Mouse (Mus musculus) midbrain, embryonic 13.5 days (tissue): ENCODE measurements around the gene Pakap. TPM values are rescaled to one million over a fixed set of nuclear protein-coding genes. Genes with fewer than 3 reads are reported as not detected.

Experiments used
- ATAC-seq: fragments of 200-750 bp; cut with Nextera tagmentation; 2 replicates; pipeline ENCODE4 v1.8.0; 2017; ENCODE audit warnings: mild to moderate bottlenecking, moderate TSS enrichment, moderate library complexity
- H3K27ac ChIP-seq: fragments of 300-500 bp; sonication (generic); 2 replicates; pipeline ENCODE4 v1.5.1; 2015; ENCODE audit warnings: inconsistent platforms, mild to moderate bottlenecking, moderate library complexity
- H3K27me3 ChIP-seq: fragments of 300-500 bp; sonication (generic); 2 replicates; pipeline ENCODE4 v1.6.1; 2015; ENCODE audit warnings: mild to moderate bottlenecking, inconsistent platforms
- H3K36me3 ChIP-seq: fragments of 300-500 bp; sonication (generic); 2 replicates; pipeline ENCODE4 v1.6.1; 2015; ENCODE audit warnings: mild to moderate bottlenecking, inconsistent platforms
- H3K4me1 ChIP-seq: fragments of 300-500 bp; sonication (generic); replicated peaks from 2 replicates; pipeline ENCODE4 v1.6.1; 2015; ENCODE audit warnings: inconsistent platforms
- H3K4me2 ChIP-seq: fragments of 300-500 bp; sonication (generic); replicated peaks from 2 replicates; pipeline ENCODE4 v1.6.1; 2015; ENCODE audit warnings: moderate library complexity, mild to moderate bottlenecking, inconsistent platforms
- H3K4me3 ChIP-seq: fragments of 300-500 bp; sonication (generic); replicated peaks from 2 replicates; pipeline ENCODE4 v1.5.1; 2015; ENCODE audit warnings: mild to moderate bottlenecking, inconsistent platforms
- H3K9ac ChIP-seq: fragments of 300-500 bp; sonication (generic); replicated peaks from 2 replicates; pipeline ENCODE4 v1.6.1; 2015; ENCODE audit warnings: mild to moderate bottlenecking, inconsistent platforms
- H3K9me3 ChIP-seq: fragments of 300-500 bp; sonication (generic); 2 replicates; pipeline ENCODE4 v1.6.1; 2016; ENCODE audit warnings: mild to moderate bottlenecking, inconsistent platforms
- WGBS: fragments of 180-500 bp; shearing (Covaris S2); methylation state at CpG from one replicate; pipeline ENCODE4 v1.1.7; 2015; 5-methylcytosine and 5-hydroxymethylcytosine counted together
- polyA plus RNA-seq: library from polyadenylated mRNA; unstranded; fragments of >200 nt; fragmentation: Nextera tagmentation; extraction: Ambion mirVana; gene quantifications from 2 replicates; pipeline ENCODE4 v1.2.1, GENCODE M21; 2015

The Pakap gene
- polyA plus RNA-seq, 1 experiment from 2014 or later: 7.3 TPM

- Histone ChIP-seq H3K4me3 (no peak overlapping the region), H3K4me2 (no peak overlapping the region), H3K4me1 (no peaks in the 10 kb centered on the region), H3K36me3 (peaks cover 18% of the 10 kb centered on the region), H3K9ac (no peak overlapping the region), H3K9me3 (no peaks in the 10 kb centered on the region), H3K27me3 (no peaks in the 10 kb centered on the region), H3K27ac (no peak overlapping the region)
- WGBS: 91% methylated on average over 6 of the region's 6 CpGs
- ATAC-seq: no peak
Measured at GRCm38 (mm10) chr4:57860204-57860611, 292.2 kb downstream of the Pakap start.

- H3K4me1 ChIP-seq: no peaks in the 10 kb centered on the region
- no peak overlapping the region for H3K27ac ChIP-seq
- no peak overlapping the region for H3K4me3 ChIP-seq
- ATAC-seq: no peak
- H3K4me2 ChIP-seq: no peak overlapping the region
- no peaks in the 10 kb centered on the region for H3K9me3 ChIP-seq
- no peaks in the 10 kb centered on the region for H3K27me3 ChIP-seq
- no peak overlapping the region for H3K9ac ChIP-seq
- WGBS: 80% methylated on average over 6 of the region's 6 CpGs
- H3K36me3 ChIP-seq: peaks cover 10% of the 10 kb centered on the region
Measured at GRCm38 (mm10) chr4:57861166-57861565, 293.2 kb downstream of the Pakap start.

GRCm38 (mm10) chr4:57861856-57862255 is 293.9 kb downstream of the Pakap start:
- H3K9me3 ChIP-seq: no peaks in the 10 kb centered on the region
- H3K27ac ChIP-seq: no peak overlapping the region
- peaks cover 3% of the 10 kb centered on the region for H3K36me3 ChIP-seq
- 95% methylated on average over 8 of the region's 8 CpGs for WGBS
- no peak overlapping the region for H3K9ac ChIP-seq
- no peak overlapping the region for H3K4me3 ChIP-seq
- no peak overlapping the region for H3K4me2 ChIP-seq
- H3K27me3 ChIP-seq: no peaks in the 10 kb centered on the region
- ATAC-seq: no peak
- no peaks in the 10 kb centered on the region for H3K4me1 ChIP-seq

GRCm38 (mm10) chr4:57862269-57862986 is 294.4 kb downstream of the Pakap start:
- H3K27me3 ChIP-seq: no peaks in the 10 kb centered on the region
- H3K27ac ChIP-seq: no peak overlapping the region
- H3K4me1 ChIP-seq: peaks cover 5% of the 10 kb centered on the region; the same call in 1 of the 2 replicates
- WGBS: 87% methylated on average over 9 of the region's 9 CpGs
- H3K4me2 ChIP-seq: no peak overlapping the region
- H3K36me3 ChIP-seq: no peaks in the 10 kb centered on the region
- no peak for ATAC-seq
- no peaks in the 10 kb centered on the region for H3K9me3 ChIP-seq
- H3K9ac ChIP-seq: no peak overlapping the region
- no peak overlapping the region for H3K4me3 ChIP-seq

- H3K4me3 ChIP-seq: no peak overlapping the region
- no peak overlapping the region for H3K27ac ChIP-seq
- ATAC-seq: no peak
- H3K36me3 ChIP-seq: no peaks in the 10 kb centered on the region
- H3K27me3 ChIP-seq: no peaks in the 10 kb centered on the region
- WGBS: 17% methylated on average over 2 of the region's 2 CpGs
- peaks cover 8% of the 10 kb centered on the region; the same call in 1 of the 2 replicates for H3K4me1 ChIP-seq
- no peaks in the 10 kb centered on the region for H3K9me3 ChIP-seq
- no peak overlapping the region for H3K4me2 ChIP-seq
- no peak overlapping the region for H3K9ac ChIP-seq
Measured at GRCm38 (mm10) chr4:57866088-57866487, 298.1 kb downstream of the Pakap start.

GRCm38 (mm10) chr4:57866990-57867389 is 299.0 kb downstream of the Pakap start:
- no peak overlapping the region for H3K4me3 ChIP-seq
- no peak for ATAC-seq

GRCm38 (mm10) chr4:57867454-57867853 is 299.5 kb downstream of the Pakap start:
- peaks cover 8% of the 10 kb centered on the region; the same call in 1 of the 2 replicates for H3K4me1 ChIP-seq
- no peak overlapping the region for H3K4me2 ChIP-seq
- H3K4me3 ChIP-seq: no peak overlapping the region
- no peak for ATAC-seq
- H3K36me3 ChIP-seq: no peaks in the 10 kb centered on the region
- no peak overlapping the region for H3K27ac ChIP-seq
- H3K9me3 ChIP-seq: no peaks in the 10 kb centered on the region
- WGBS: 35% methylated on average over 10 of the region's 10 CpGs
- H3K27me3 ChIP-seq: no peaks in the 10 kb centered on the region
- H3K9ac ChIP-seq: no peak overlapping the region

More at GRCm38 (mm10) chr4:57866990-57867389, 299.0 kb downstream of the Pakap start:
- WGBS: 72% methylated on average over 9 of the region's 9 CpGs
- Histone ChIP-seq H3K9ac (no peak overlapping the region), H3K9me3 (no peaks in the 10 kb centered on the region), H3K27ac (no peak overlapping the region), H3K4me1 (peaks cover 8% of the 10 kb centered on the region; the same call in 1 of the 2 replicates), H3K4me2 (no peak overlapping the region), H3K27me3 (no peaks in the 10 kb centered on the region), H3K36me3 (no peaks in the 10 kb centered on the region)

- 88% methylated on average over 5 of the region's 5 CpGs for WGBS
- Histone ChIP-seq H3K4me3 (no peak overlapping the region), H3K27ac (no peak overlapping the region), H3K9ac (no peak overlapping the region), H3K27me3 (no peaks in the 10 kb centered on the region), H3K9me3 (no peaks in the 10 kb centered on the region), H3K4me1 (0 out of 2 replicates have a peak, but pooled peaks cover 2% of the 10 kb centered on the region), H3K36me3 (no peaks in the 10 kb centered on the region), H3K4me2 (no peak overlapping the region)
- ATAC-seq: no peak
Measured at GRCm38 (mm10) chr4:57879137-57879536, 311.2 kb downstream of the Pakap start.

GRCm38 (mm10) chr4:57879804-57880357 is 311.9 kb downstream of the Pakap start:
- Histone ChIP-seq H3K9ac (no peak overlapping the region), H3K9me3 (no peaks in the 10 kb centered on the region), H3K27ac (no peak overlapping the region), H3K27me3 (no peaks in the 10 kb centered on the region), H3K36me3 (no peaks in the 10 kb centered on the region), H3K4me3 (no peak overlapping the region), H3K4me1 (0 out of 2 replicates have a peak, but pooled peaks cover 3% of the 10 kb centered on the region), H3K4me2 (no peak overlapping the region)
- WGBS: 16% methylated on average over 6 of the region's 6 CpGs
- peak; percentile 50 for ATAC-seq

GRCm38 (mm10) chr4:57883520-57884421 is 315.8 kb downstream of the Pakap start:
- no peak for ATAC-seq
- no peak overlapping the region for H3K27ac ChIP-seq
- no peak overlapping the region for H3K4me3 ChIP-seq
- WGBS: 78% methylated on average over 7 of the region's 7 CpGs
- H3K4me1 ChIP-seq: peaks cover 16% of the 10 kb centered on the region
- no peak overlapping the region for H3K9ac ChIP-seq
- no peaks in the 10 kb centered on the region for H3K27me3 ChIP-seq
- H3K36me3 ChIP-seq: no peaks in the 10 kb centered on the region
- H3K9me3 ChIP-seq: no peaks in the 10 kb centered on the region
- no peak overlapping the region for H3K4me2 ChIP-seq

GRCm38 (mm10) chr4:57884511-57884910 is 316.5 kb downstream of the Pakap start:
- H3K27me3 ChIP-seq: no peaks in the 10 kb centered on the region
- H3K36me3 ChIP-seq: no peaks in the 10 kb centered on the region
- peaks cover 16% of the 10 kb centered on the region for H3K4me1 ChIP-seq
- H3K4me3 ChIP-seq: no peak overlapping the region
- no peaks in the 10 kb centered on the region for H3K9me3 ChIP-seq
- H3K4me2 ChIP-seq: no peak overlapping the region
- no peak overlapping the region for H3K27ac ChIP-seq
- H3K9ac ChIP-seq: no peak overlapping the region
- no peak for ATAC-seq
- 88% methylated on average over 3 of the region's 3 CpGs for WGBS

- no peak overlapping the region for H3K9ac ChIP-seq
- no peak overlapping the region for H3K4me3 ChIP-seq
- H3K4me1 ChIP-seq: peaks cover 16% of the 10 kb centered on the region
- 71% methylated on average over 2 of the region's 2 CpGs for WGBS
- H3K36me3 ChIP-seq: no peaks in the 10 kb centered on the region
- H3K4me2 ChIP-seq: no peak overlapping the region
- no peak for ATAC-seq
- no peaks in the 10 kb centered on the region for H3K27me3 ChIP-seq
- H3K27ac ChIP-seq: no peak overlapping the region
- no peaks in the 10 kb centered on the region for H3K9me3 ChIP-seq
Measured at GRCm38 (mm10) chr4:57885186-57885585, 317.2 kb downstream of the Pakap start.
